Mouse (Mus musculus) thymus, adult 2 months (tissue): ENCODE measurements at regions not wholly inside any gene's neighbourhood (a gene's known extent, or its start where the extent isn't known, plus 50 kb on each side); places are given as distances from the start of the nearest gene placed in this dataset.

Experiments
- CTCF ChIP-seq: fragments of 200-500 bp; IDR thresholded peaks from 2 replicates; pipeline ENCODE4 v1.5.1; 2012; ENCODE audit warnings: mild to moderate bottlenecking, control low read depth, low read length, moderate library complexity, borderline replicate concordance; ENCODE audit not compliant: control insufficient read depth, poor library complexity, insufficient read depth; ENCODE audit errors: extremely low read depth
- POLR2A ChIP-seq: fragments of 200-500 bp; IDR thresholded peaks from 2 replicates; pipeline ENCODE4 v1.6.1; 2012; ENCODE audit warnings: mild to moderate bottlenecking, low read length, control low read depth, moderate library complexity; ENCODE audit not compliant: control insufficient read depth, poor library complexity, insufficient read depth; ENCODE audit errors: extremely low read depth

- TF ChIP-seq CTCF (no peak), POLR2A (no peak)
Measured at GRCm38 (mm10) chr12:106132715-106133114, 122.7 kb downstream of the Vrk1 start.
